Mouse (Mus musculus) large intestine, adult 2 months (tissue): ENCODE results near the gene Rbm20. TPM values are rescaled to one million over a fixed set of nuclear protein-coding genes. Genes with fewer than 3 reads are reported as not detected.

ENCODE experiments used
- DNase-seq: peaks from one replicate; pipeline ENCODE4 v3.0.0-alpha.2; 2012; ENCODE audit warnings: low read depth, low spot score
- WGBS: fragments of 180-500 bp; shearing (Covaris S2); methylation state at CpG from one replicate; pipeline ENCODE4 v1.1.7; 2018; 5-methylcytosine and 5-hydroxymethylcytosine counted together
- polyA plus RNA-seq: library from polyadenylated mRNA; depleted of rRNA; stranded (reverse); fragments of >200 nt; gene quantifications from 2 replicates; pipeline ENCODE4 v1.2.3, GENCODE M21; 2012

Rbm20 gene
- polyA plus RNA-seq, 1 experiment = 0.62 TPM

GRCm38 (mm10) chr19:53859149-53859548 is 182.0 kb downstream of the Rbm20 start:
- DNase-seq = no peak
- WGBS = 19% methylated on average over 9 of the region's 9 CpGs

GRCm38 (mm10) chr19:53859593-53859992 is 182.5 kb downstream of the Rbm20 start:
- no peak for DNase-seq
- 38% methylated on average over 7 of the region's 7 CpGs for WGBS

- WGBS = 94% methylated on average over 7 of the region's 7 CpGs
- DNase-seq = no peak
Measured at GRCm38 (mm10) chr19:53861346-53861745, 184.2 kb downstream of the Rbm20 start.

- 81% methylated on average over 8 of the region's 8 CpGs for WGBS
- no peak for DNase-seq
Measured at GRCm38 (mm10) chr19:53862573-53863246, 185.6 kb downstream of the Rbm20 start.

GRCm38 (mm10) chr19:53867238-53867637 is 190.1 kb downstream of the Rbm20 start:
- DNase-seq = no peak

- DNase-seq = no peak
- 85% methylated on average over 6 of the region's 6 CpGs for WGBS
Measured at GRCm38 (mm10) chr19:53868125-53868524, 191.0 kb downstream of the Rbm20 start.

- WGBS = 73% methylated on average over 1 of the region's 1 CpGs
- no peak for DNase-seq
Measured at GRCm38 (mm10) chr19:53868796-53869195, 191.7 kb downstream of the Rbm20 start.

- DNase-seq = no peak
- 70% methylated on average over 4 of the region's 4 CpGs for WGBS
Measured at GRCm38 (mm10) chr19:53869427-53870385, 192.6 kb downstream of the Rbm20 start.

- 64% methylated on average over 2 of the region's 2 CpGs for WGBS
- DNase-seq = no peak
Measured at GRCm38 (mm10) chr19:53870568-53870967, 193.5 kb downstream of the Rbm20 start.

- WGBS = 37% methylated on average over 6 of the region's 6 CpGs
- DNase-seq = no peak
Measured at GRCm38 (mm10) chr19:53871502-53871901, 194.4 kb downstream of the Rbm20 start.

GRCm38 (mm10) chr19:53872994-53873713 is 196.0 kb downstream of the Rbm20 start:
- no peak for DNase-seq
- 49% methylated on average over 6 of the region's 6 CpGs for WGBS

- WGBS = 89% methylated on average over 6 of the region's 6 CpGs
- DNase-seq = no peak
Measured at GRCm38 (mm10) chr19:53875246-53875645, 198.1 kb downstream of the Rbm20 start.

- WGBS = 45% methylated on average over 1 of the region's 1 CpGs
- no peak for DNase-seq
Measured at GRCm38 (mm10) chr19:53877779-53878178, 200.7 kb downstream of the Rbm20 start.

GRCm38 (mm10) chr19:53880460-53880859 is 203.4 kb downstream of the Rbm20 start:
- DNase-seq = no peak
- 96% methylated on average over 1 of the region's 1 CpGs for WGBS

- no peak for DNase-seq
- WGBS = 73% methylated on average over 5 of the region's 5 CpGs
Measured at GRCm38 (mm10) chr19:53881786-53882185, 204.7 kb downstream of the Rbm20 start.

- 88% methylated on average over 10 of the region's 10 CpGs for WGBS
- no peak for DNase-seq
Measured at GRCm38 (mm10) chr19:53885450-53885849, 208.3 kb downstream of the Rbm20 start.

- WGBS = 70% methylated on average over 10 of the region's 10 CpGs
- no peak for DNase-seq
Measured at GRCm38 (mm10) chr19:53886576-53887370, 209.7 kb downstream of the Rbm20 start.

GRCm38 (mm10) chr19:53887822-53888221 is 210.7 kb downstream of the Rbm20 start:
- 91% methylated on average over 3 of the region's 3 CpGs for WGBS

GRCm38 (mm10) chr19:53888331-53888730 is 211.2 kb downstream of the Rbm20 start:
- 64% methylated on average over 9 of the region's 9 CpGs for WGBS

More at GRCm38 (mm10) chr19:53887822-53888221, 210.7 kb downstream of the Rbm20 start:
- no peak for DNase-seq

More at GRCm38 (mm10) chr19:53888331-53888730, 211.2 kb downstream of the Rbm20 start:
- no peak for DNase-seq
